Mouse (Mus musculus) cerebellum, postnatal 14 days (tissue): ENCODE results near the gene Vopp1.

Source experiments
- DNase-seq, 2 experiments: peaks; one replicate each; pipeline ENCODE4 v3.0.0; 2021; ENCODE audit warnings: mixed read lengths in 2 of 2

Gene Vopp1

DNA sequence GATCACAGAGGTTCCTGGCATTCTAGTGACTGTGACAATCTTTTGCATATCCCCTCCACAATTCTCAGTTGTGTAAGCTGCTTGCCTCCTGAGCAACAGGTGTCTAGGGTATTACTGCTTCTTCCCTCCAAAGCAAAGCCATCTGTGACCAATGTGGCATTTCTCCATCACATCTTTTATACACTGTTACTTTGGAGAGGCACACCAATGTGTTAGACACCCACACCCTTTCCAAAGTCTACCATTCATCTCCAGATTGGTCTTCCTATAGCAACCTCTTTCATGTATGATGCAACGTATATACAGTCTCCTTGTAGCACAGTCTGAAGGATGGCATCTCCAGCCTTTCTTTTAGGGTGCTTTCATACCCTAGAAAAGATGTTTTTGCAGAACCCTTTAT lies 42.3 kb downstream of the Vopp1 start:
- DNase-seq, result no peak

DNA sequence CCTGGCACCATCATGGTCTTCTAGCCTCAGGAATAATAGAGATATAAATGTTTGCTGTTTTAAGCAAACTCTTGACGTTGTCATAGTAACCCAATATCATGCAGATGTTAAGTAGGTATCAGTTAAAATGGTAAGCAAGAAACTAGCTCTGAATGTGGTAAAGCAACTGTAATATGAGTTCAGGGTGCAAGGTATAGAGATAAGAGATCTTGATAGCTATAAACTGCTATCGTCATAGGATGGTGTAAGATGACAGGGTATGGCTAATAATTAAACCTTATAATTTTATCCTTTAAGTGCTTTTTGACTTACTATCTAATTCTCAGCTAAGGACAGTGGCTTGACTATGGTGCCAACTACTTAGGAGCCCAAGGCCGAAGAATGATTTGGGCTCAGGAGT lies 44.6 kb downstream of the Vopp1 start:
- no peak for DNase-seq

DNA sequence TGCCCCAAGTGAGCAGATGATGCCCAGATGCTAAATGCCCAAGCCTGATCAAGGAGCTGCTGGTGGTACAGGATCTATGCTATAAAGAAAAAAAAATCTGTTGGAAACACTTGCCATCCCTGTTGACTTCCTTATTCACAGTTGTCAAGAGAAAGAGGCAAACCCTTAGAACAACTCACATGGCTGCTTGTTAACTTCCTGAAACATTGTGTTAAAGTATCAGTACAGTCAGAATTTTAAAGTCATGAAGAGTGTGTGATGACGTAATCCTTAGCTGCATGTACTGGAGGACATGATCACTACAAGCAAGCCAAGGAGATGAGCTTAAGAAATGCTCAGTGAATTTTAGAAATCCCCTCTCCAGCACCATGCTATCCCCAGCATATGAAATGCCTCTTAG lies 51.2 kb downstream of the Vopp1 start:
- no peak for DNase-seq

DNA sequence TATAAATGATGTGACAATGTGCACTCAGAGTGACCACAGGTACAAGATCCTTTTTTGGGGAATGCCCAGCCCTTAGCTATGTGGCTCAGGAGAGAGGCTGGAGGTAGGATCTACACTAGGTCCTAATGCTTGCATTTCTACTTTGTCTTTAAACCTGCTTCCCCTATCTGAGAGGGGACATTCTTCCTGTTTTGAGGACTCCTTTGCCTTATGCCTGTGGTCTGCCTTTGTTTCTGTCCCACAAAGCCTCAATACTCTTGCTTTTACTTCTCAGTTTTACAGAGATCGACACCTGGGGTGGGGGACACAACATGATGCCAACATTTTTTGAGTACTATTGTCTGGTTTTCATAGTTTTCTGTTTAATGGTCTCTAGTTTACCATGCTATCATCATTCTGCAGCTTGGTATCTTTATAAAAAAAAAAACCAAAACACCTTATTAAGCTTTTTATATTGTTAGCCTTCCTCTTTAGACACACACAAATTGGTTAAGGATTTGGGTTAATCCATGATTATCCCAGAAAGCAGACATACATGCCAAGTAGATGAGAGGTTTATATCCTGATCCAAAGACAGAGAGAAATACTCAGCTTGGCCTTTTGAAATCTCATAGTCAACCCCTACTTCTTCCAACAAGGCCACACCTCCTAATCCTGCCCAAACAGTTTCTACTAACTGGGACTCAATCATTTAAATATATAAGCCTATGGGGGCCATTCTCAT lies 54.3 kb downstream of the Vopp1 start:
- no peak for DNase-seq

DNA sequence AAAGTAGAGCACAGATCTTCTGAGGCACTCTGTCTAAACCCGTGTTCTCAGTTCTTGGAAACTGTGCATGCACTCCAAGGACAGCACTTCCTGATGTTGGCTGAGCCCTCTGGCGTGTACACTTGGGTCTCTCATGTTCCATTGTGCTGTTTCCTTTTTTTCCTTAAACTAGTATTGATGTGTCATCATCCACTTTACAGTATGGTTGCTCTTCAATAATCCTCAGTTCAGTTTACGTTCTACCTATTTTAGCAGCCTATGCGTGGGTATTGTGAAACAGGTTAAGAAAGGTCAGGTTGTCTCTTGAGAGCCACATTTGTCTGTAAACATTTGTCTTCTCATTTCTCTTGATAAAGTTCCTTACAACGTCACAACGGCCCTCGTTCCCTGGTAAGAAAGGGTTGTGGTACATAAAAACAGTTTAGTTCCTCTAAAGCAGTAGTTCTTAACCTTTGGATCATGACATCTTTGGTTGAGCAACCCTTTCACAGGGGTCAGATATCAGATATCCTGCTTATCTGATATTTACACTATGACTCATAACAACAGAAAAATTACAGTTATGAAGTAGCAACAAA lies 55.9 kb downstream of the Vopp1 start:
- DNase-seq, result no peak

DNA sequence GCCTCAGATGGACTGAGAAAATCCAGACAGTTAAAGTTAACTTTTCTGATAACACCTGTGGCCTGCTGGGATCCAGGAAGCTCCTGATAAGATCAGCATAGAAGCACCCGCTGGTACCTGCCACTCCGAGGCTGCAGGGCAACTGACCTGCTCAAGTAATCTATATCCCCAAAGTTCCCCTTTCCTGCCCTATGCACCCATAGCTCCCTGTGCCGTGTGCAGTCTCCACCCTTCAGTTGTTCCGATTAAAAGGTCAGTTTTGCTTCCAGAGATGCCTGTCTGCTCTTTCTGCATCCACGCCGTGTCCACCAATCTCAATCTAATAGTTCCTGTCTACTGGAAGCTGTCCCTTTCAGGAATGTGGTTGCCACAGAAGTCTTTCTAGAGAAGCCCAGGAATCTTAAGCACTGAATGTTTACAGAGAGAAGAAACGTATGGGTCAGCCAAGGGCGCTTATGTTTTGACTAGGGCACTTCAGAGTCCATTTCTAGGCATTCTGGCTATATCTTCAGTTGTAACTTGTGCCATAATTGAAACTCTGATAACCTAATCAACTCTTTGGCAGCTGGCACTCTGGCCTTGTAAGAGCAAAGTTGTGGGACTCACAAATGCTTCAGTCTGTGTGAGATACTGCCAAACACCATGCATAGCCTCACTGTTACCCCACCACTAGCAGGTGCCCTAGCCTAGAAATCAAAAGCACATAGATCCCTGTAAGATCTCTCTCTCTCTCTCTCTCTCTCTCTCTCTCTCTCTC lies 57.7 kb downstream of the Vopp1 start:
- DNase-seq, result no peak

DNA sequence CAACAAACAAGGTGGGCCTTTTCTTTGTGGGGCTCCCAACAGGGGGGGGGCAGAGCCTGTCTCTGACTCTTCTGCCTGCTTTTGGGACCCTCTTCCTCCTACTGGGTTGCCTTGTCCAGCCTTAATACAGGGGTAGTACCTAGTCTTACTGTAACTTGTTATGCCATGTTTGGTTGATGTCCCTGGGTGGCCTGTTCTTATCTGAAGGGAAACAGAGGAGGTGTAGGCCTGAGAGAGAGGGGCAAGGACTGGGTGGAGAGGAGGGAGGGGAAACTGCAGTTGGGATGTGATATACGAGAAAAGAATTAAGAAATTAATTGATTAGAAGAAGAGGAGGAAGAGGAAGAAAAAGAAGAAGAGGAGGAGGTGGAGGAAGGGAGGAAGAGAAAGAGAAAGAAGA lies 58.7 kb downstream of the Vopp1 start:
- DNase-seq, result no peak

DNA sequence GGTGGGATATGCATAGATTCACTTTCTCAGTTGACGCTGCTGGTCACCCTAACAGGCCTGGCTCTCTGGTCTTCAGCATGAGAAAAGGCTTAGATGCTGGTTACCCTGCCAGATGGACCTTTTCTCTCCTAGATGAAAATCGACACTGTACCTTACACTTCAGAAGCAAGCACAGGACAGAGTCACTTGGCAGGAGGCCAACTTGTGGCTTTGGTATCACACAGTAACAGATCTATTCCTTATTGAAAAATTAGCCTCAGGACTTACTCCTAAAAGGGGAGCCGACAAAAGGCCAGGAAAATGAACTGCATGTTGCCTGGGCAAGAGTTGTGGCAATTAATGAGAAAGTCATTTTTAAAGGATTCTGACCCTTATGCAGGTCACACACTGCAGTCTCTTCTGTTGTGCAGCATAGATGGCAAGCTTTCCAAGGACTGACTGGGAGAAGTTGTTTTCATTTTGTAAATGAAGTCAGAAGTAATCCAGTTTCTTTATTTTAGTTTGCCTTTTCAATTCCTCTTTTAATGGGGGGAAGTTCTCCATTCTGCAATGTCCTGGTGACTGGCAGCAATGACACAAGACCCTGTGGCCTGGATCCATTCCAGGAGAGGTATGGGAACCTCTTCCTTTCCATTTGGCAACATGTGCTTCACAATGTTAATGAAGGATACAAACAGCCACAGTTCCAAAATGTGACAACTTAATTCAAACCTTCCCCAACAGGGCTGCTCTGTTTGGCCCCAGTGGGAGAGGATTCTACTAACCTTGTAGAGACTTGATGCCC lies 59.7 kb downstream of the Vopp1 start:
- peak; percentile 33 to 41 for DNase-seq

DNA sequence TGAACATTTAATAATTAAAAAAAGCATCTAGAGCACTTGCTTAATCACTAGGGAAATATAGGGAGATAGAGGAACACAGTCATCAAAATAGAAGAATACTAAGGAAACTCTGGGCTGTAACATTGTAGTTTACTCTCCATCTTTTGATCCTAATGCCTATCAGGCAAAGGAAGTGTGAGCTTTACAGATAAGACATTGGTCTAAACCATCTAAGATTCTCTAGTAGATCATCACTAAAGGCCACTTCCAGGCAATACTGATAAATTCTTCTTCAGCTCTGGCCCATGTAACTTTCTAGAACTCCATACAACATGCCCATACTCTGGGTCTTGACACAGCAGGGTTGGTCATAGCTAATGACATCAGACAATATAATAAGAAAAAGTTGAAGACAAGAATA lies 61.9 kb downstream of the Vopp1 start:
- DNase-seq, result no peak

DNA sequence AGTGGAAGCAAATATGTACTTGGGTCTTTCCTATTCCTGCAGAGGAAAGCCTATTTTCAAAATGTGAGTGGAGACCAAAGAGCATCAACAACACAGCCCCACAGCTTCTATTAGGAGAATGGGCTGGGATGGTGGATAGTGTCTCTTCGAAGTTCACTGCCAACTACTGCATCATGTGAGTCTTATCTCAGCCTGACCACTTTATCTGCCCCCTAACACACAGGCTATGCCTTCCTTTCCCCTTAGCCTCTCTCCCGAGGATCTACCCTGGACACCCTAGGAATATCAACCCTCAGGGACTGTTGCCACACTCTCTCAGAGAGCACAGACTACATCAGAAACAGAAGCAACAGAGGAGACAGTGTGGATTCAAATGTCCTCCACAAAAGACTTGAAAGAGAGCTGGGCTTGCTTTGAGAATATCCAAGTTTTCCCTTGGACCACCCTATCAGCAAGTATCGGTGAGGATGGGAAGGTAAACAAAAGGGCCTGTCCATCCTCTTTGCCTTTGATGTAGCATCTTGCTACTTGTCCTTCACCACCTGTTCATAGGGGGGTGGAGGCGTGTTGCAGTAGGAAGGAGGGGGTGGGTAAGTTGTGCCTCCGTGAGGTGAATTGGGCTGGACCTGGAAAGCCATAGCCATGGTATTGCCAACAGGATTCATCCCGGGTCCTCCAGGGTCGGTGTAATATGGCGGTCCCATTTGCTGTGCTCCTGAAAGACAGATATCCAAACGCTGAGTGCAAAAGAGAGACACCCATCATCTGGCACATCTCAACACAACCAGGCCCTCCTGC lies 70.8 kb downstream of the Vopp1 start:
- DNase-seq, result no peak

DNA sequence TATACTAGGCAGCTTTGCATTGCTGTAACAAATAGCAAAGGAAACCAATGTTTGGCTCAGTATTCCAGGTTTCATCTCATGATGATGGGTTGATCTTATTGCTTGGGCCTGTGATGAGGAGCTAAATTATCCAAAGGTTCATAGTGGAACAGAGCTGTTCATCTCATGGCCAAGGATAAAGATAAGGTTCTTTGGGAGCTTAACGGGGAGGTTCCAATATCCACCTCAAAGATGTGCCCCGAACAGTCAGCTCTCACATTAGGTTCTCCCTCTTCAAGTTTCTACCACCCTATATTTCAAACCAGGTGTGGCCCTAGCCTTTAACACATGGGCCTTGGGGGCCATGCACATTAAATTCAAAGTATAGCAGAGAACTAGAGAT lies 79.2 kb downstream of the Vopp1 start:
- DNase-seq, result no peak

DNA sequence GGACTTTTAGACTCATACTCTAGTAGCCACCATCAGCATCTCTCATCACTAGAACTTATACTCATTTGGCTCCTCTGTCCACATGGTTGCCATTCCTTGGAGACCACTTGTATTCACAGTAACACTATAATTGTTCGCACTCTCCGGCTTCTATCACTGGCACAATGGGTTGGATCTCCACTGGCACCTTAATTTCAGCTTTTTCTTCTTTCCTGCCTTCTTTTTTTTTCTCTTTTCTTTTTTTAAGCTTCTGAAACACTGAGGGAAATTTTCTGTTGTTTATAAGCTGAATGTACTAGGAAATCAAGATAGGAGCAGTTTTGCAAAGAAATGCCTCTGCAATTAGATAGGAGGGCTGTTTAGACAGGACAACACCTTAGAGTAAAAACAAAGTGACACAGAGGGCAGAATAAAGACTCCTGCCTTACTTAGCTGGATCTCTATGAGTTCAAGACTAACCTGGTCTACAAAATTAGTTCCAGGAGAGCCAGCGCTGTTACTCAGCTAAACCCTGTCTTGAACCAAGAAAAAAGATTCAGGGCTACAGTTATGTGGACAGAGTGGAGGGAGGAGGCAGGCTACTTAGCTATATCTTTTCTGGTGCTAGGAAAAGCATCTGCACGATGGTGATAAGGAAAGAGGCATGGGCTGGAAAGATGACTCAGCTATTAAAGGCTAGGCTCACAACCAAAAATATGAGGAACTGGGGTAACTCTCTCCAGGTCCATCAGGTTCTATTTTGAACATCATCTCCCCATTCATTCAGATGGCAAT lies 79.8 kb downstream of the Vopp1 start:
- no peak for DNase-seq

DNA sequence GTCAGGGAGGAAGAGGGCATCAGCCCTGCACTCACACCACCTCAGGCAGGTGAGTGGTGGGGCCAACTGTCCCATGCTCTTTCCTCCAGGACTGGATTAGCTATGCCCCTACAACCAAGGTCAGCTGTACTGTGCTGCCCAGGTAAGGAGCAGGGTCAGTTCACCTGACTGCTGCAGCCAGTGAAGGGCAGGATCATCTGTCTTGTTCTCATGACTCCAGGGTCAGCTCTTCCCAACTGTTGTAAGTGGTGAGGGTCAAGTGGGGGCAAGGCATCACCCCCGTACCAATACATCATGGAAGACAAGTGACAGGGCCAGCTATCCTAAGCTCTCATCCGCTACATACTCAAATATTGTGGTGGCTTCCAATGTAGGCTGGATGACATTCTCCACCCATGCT lies 80.8 kb downstream of the Vopp1 start:
- no peak for DNase-seq

DNA sequence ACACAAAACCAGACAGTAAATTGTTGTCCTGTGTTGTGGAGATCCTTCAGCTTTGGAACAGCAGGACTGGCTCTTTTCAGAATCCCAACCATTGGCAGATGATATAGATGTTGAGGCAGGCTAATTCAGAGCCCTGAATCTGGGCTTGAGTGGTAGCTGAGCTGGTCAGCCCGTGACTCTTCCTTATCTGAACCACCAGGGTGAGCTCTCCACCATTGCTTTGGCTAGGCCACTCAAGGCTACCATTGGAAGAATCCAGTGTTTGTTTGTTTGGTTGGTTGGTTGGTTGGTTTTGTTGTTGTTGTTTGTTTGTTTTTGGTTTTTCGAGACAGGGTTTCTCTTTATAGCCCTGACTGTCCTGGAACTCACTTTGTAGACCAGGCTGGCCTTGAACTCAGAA lies 81.6 kb downstream of the Vopp1 start:
- peak; percentile 14 to 19 for DNase-seq

DNA sequence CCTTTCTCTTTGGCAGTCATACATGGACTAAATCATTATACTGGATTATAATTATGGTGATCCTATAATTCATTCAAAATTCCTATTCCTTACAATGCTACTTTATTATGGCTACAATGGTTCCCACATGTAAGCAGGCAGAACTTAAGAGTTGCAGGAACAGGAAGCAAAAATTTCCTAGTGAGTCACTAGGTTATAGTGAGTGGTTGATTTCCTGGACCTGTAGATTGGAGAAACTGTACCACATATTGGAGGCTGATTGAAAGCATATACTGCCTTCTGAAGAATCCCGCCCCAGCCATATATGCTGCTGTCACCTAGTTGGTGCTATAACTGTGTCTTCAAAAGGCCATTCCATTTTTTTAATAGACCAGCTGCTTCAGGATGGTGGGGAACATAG lies 82.2 kb downstream of the Vopp1 start:
- no peak for DNase-seq

DNA sequence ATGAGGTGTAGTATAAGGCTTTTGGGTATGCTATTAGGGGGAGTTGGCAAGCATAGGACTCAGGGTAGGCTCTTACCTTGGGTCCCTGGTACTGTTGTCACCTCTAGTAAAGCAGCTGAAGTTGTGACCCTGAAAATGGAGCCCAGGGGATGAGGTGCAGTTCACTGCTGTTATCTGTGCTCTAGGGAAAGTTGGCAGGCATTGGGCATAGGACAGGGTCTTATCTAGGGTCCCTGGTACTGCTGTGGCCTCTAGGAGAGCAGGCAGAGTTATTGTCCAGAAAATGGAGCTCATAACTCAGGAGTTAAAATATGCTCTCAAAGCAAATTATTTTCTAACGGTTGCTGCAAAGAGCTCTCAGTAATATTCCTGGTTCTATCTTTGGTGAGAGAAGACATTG lies 103.6 kb downstream of the Vopp1 start:
- no peak for DNase-seq

DNA sequence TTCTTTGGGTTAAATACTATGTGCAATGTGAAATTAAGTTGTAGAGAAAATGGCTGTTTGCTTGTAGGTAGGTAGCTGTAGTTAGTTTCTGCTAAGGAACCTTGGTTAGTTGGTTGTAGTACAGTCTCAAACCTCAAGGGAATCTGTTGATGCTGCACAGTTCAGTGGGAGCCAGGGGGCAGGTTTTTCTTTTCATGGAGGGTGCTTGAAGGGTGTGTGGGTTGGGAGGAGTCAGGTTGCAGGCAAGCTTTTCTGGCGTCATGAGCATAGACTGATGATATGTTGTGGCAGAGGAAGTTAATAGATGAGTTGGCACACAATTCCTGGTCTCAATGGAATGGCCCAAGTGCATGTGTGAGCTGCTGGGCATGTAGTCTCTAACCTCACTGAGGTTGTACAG lies 113.2 kb downstream of the Vopp1 start:
- DNase-seq, result no peak

DNA sequence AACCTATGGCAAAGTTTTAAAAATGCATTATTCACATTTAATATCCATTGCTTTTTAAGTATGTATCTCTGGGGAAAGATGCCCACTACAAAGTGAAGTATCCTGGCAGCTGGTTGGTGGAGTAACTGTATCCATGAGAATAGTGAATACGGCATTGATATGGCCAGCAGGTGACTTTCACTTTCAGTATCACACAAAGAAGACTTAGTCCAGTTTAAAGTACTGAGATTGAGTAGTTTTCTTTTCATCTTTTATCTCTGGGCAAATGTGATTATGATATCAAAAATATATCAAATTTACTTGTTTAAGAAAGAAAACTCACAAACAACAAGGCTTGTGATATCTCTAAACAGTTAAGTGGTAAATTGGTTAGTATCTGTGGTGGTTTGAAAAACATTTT lies 118.2 kb downstream of the Vopp1 start:
- no peak for DNase-seq

DNA sequence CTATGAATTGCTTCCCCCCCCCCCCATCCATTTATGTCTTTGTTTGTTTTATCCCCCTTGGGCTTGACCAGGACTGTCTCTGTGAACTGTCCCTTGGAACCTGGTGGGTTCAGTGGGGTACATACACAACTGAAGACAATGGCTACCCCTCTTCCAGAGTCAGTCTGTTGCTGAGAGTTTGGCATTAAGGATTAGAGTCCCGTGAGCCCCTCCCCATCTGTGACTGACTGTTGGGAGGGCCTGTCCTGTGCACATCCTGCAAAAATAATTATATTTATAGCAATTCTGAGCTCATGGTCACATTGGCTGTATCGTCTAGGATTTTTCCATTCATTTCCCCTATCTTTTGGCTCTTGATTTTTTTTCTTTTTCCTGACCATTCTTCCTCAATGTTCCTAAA lies 121.3 kb downstream of the Vopp1 start:
- DNase-seq, result peak; percentile 14 to 28

DNA sequence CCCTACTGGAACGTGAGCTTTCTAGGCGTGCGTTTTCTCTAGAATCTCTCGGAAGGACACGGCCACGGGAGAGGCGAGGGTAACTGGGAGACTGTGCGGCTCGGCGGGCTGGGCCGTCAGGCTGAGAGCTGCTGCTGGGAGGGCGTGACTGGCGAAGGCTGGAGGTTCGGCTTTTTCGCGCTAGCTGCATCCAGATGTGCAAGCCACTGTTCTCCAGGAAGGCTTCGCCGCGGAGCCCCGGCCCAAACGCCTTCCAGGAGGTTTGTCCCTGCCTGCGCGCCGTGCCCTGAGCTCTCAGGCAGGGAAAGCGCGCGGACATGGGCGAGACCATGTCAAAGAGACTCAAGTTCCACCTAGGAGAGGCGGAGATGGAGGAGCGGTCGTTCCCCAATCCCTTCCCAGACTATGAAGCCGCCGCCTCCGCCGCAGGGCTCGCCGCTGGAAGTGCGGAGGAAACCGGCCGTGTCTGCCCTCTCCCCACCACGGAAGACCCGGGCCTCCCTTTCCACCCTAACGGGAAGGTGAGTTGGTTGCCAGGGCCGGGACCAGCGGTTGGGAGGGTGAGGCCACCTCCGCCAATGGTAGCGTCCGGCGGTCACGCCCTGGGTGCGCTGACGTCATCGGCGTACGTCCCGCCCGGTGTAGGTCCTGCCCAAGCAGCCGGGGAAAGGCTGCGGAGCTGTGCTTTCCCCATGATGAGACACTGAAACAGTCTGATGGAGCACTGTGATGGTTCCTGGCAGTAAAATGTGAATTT lies 122.0 kb downstream of the Vopp1 start:
- DNase-seq, result peak; percentile 97 to 99

DNA sequence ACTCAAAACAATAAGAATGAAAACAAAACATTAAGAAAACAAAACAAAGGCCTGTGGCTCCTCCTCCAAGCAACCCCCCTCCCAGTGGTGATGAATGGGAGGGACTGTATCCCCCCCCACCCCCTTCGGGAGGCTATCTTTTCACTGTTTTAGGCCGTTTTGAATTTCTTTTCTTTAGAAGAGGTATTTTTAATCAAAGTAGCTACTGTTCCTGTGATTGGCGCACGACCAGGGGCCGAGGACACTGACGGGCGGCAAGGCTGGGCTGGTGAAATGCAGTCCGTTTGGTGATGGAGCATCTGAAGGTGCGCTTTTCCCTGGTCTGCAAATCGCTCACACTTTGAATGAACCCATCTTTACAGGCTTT lies 122.6 kb downstream of the Vopp1 start, which contains the start of gene Lancl2:
Lancl2 (plus strand) TSS at position 165 of the 367 bp plus-strand sequence.
- peak; percentile 78 to 79 for DNase-seq
